Mouse (Mus musculus): ENCODE results near the gene Bdkrb1.
A peak's percentile ranks its signal among the peaks of the same experiment; 100 is the strongest.

Gene Bdkrb1

DNA sequence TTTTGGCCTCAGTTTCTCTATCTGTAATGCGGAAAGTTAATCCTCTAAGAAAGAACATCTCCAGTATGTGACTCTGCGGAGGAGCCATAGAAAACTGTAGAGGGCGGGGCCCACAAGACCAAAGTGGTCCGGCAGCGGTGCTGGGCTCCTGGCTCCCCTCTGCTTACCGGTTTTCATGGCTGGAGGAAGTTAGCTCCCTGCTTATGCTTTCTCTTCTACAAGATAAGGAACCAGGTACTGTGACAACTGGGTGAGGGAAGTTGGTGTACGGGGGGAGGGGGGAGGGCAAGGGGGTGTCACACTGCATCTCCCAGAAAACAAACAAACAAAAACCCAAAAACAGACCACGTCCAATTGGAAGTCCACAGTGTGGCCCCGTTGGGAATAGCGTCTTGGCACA is 4.4 kb upstream of the Bdkrb1 start:
- no peak for DNase-seq (ENCODE audit: extremely low spot score)

DNA sequence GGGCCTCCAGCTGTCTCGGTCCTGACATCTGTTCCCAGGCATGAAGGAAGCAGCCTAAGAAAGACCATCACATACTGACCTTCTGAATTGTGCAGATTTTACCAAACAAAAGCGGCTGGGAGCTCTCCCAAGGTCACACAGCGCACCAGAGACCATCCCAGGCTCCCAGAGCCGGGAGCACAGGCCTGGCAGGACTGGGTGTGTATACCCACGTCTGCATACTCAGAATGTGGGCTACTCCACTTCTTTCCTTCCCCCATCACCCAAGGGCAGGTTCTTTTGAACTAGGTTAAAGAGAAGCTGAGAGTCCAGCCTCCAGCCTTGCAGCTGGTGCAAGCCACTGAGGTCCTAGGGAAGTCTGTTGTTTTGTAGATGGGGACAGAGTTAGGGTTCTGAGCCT is 3.8 kb upstream of the Bdkrb1 start:
- no peak for DNase-seq (ENCODE audit: extremely low spot score)

DNA sequence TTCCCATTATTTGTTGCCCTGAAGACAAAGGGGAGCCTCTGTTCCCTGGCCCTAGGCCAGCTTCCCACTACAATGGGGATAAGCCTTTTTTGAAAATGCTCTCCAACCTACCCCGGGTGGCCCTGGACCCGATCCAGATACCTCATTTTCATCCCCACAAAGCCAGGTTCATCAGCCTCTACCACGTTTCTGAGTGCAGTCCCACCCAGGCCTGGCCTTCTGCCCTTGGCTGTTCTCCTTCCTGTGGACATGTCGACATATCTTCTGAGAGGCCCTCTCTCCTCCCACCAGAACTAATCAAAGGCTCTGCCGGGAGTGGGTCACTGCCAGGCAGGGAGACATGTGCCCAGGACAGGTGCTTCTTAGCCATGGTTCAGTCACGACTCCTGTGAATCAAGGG is 1.3 kb upstream of the Bdkrb1 start:
- DNase-seq (ENCODE audit: extremely low spot score), result no peak

DNA sequence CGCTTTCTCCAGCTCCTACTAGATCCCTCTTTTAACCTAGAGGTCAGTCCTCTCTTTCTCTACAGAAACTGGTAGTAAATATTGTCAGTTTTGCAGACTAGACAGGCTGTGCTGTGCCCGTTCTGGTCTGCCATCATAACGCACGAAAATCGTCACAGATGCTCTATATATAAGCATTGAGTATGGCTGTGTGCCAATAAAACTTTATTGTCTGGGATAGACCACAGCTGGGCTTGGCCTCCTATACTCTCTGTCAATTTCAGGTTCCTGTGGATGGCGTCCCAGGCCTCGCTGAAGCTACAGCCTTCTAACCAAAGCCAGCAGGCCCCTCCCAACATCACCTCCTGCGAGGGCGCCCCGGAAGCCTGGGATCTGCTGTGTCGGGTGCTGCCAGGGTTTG is 1.0 kb downstream of the Bdkrb1 start:
- DNase-seq (ENCODE audit: extremely low spot score), result no peak

DNA sequence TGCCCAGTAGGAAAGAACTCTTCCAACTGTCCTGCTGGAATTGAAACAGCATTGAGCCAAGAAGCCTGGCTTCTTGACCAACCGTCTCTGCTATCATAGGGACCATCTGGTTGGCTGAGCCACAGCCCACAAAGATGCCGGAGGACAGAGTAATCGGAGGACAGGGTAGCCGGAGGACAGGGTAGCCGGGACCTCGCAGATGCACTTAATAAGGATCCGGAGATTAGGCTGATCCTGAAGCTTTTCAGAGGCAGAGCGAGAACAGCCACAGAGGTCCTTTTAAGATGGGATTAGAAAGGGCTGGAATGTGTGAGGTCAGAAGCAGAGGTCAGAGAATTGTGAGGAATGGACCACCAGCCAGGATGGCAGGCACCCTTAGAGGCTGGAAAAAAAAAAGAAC is 2.3 kb downstream of the Bdkrb1 start:
- DNase-seq (ENCODE audit: extremely low spot score), result peak; percentile 48

DNA sequence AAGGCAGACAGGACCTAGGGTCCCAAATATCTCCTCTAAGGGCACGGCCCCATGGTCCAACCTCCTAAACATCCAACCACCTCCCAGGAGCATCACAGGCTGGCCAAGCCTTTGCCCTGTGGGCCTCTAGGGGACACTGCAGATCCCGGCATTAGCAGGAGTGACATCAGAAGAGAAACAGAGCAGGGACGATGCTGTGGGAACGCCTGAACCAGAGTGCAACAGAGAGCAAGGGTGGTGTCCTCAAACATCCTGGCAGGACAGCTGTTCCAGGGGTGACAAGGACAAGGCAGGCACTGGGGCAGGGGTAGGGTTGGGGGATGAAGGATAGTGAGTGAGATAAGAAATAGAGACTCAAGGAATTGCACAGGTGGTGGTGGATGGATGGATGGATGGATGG is 4.0 kb downstream of the Bdkrb1 start:
- no peak for DNase-seq (ENCODE audit: extremely low spot score)

DNA sequence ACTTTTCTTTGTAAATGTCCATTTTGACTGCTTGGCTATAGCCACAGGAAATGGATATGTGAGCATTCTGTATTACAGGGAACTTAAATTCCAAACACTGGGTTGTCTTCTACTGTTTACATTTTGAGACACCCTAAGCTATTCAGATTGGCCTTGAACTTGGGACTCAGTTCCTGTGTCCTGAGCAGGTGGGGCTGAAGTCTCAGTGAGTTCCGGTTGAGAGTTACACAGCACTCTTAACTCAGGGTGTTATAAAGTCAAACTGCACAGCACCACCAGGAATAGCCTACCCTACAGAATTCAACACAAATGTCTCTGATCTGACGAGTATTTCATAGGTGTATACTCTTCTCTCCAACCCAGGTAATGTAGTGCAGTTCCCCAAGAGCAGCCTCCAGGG is 8.2 kb downstream of the Bdkrb1 start:
- no peak for DNase-seq (ENCODE audit: extremely low spot score)

DNA sequence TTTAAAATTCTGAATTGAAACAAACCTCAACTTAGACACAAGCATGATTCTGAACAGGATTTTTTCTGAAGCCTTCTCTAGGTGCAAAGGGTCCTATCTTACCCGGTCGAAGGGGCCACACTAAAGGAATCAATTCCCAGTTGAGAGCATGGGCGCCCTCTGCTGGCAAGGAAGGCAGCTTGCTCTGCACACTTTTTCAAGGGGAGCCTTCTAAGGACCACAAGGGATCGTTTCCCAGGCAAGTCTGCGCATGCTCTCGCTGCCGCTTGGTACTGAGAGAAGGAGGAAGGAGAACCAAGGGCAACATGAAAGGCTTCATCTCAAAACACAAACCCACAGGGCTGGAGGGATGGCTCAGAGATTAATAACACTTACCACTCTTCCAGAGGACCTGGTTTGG is 8.9 kb downstream of the Bdkrb1 start:
- DNase-seq (ENCODE audit: extremely low spot score), result peak; percentile 75

DNA sequence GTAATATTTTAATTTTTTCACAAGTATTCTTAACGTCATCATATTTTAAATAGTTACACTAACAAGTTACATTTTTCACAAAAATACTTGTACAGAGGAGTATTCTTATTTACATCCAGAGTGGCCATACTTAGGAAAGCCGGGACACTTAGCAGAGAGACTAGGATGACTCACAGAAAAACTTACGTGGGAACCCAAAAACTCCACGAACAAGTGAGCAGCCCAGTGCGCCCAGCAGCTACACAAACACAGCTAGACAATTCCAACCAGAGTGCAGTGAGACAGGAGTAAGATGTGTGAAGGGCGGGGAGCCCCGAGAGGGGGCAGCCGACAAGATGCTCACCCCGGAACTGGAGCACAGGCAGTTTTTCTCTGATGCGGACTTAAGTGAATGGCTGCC is 10.7 kb downstream of the Bdkrb1 start:
- no peak for DNase-seq (ENCODE audit: extremely low spot score)

DNA sequence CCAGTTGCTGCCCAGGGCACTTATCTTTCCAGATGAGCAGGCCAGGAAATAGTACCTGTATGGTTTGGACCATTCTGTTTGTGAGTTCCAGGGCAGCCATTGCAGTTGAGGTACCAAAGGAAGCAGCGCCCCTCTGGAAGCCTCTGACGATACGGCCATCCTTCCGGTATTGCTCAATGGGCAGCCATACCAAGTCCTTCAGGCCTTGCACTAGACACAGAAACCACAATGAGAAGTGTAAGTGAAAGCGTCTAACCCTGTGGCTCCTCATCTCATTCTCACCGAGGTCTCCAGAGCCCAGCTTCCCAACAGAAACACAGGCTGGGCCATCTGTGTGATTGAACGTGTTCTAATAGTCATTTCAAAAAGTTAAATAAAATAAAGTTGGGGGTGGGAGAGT is 19.2 kb downstream of the Bdkrb1 start:
- no peak for DNase-seq (ENCODE audit: extremely low spot score)

DNA sequence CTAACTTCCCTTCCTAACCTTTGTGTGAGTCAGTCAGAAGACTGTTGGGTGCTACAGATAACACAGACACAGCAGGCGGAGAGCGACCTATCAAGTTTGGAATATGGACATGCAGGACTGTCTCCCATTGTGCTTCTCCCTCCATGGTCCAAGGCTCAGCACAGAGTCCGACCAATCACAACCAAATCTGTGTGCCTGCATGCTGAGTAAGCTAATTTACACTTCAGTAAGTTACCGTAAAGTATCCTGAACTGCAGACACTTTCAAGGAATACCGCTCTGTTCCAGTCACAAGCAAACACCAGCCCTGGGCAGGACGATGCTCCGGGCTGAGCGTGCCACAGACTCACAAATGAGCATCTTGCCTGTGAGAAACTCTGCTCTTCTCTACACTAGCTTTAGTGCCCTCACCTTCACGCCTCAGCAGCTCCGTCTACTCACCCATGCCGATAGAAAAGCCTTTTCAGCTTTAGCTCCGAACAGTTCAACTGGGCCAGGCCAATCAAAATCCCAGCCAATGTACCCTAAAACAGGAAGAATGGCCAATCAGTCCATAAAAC is 20.2 kb downstream of the Bdkrb1 start:
- no peak for DNase-seq (ENCODE audit: extremely low spot score)

DNA sequence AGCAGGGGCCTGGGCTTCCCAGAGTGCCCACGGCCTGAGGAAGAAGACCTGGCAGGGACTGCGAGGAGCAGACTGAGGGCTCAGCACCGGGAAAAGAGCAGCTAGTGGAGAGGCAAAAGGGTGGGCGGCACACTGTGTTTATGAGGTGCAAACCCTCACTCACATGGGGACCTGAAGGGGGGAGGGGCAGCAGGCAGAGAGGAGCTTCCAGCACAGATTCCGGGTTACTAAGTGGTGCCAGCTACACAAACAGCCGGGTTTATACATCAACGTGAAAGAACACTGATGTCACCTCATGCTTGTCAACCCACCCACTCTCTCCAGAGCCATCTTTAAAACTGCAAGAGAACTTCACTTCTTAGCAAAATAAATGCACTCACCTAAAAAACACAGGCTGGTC is 22.9 kb downstream of the Bdkrb1 start:
- no peak for DNase-seq (ENCODE audit: extremely low spot score)

DNA sequence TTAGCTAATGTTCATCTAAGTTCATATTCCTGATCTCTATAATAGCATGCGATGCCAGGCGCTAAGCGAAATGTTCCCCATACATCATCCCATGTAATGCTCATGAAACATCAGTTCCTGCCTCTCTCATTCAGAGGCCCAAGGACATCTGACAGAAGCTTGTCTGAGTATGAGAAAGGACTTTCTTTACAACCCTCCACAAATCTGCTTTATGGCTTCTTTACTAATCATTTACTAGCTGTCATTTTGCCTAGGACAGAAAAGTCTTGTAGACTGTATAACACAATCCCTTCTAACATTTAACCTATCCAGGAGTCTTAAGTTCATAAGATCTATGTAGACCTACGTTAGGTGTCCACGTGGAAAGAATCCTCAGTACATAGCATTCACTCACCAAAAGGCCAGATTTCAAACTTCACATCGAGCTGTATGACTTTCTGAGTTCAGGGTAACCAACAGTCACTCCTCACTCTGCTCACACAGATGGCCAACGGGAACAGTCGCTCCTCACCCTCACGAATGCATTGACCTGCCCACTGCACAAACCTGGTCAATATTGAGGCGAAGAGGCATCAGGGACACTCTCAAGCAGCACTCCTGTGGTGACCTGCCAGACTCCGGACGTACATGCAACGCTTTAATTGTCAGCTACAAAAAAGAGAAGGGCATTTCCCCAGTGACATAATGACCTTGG is 31.6 kb downstream of the Bdkrb1 start:
- no peak for DNase-seq (ENCODE audit: extremely low spot score)

DNA sequence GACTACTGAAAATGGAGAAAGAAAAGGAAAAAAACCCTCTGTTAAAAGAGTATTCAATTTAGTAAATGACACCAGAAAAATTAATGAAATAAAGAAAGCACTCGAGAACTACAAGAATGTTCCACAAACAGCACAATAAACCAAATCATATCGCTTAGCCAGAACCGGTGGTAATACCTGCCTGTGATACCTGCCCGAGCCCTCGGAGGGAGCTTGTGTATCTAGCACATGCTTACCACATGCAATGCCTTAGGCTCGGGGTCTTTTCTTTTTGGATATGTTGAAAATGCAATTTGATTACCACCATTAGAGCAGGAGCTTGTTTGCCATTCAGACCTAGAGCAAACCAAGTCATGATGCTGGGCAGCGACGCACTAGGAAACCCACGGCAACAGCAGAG is 33.7 kb downstream of the Bdkrb1 start:
- DNase-seq (ENCODE audit: extremely low spot score), result no peak

DNA sequence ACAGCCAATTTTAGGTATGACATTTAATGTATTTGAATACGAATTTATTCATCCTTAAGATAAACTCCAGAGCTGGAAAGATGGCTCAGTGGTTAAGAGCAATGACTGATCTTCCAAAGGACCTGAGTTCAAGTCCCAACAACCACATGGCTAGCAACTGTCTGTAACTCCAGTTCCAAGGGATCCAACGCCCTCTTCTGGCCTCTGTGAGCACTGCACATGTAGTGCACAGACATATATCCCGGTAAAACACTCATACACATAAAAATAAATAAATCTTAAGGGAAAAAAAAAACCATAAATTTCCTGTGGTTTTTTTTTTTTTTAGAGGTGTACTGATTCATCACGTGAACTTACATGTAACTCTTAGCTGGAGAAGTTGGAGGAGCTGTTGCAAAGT is 34.7 kb downstream of the Bdkrb1 start:
- DNase-seq (ENCODE audit: extremely low spot score), result no peak

DNA sequence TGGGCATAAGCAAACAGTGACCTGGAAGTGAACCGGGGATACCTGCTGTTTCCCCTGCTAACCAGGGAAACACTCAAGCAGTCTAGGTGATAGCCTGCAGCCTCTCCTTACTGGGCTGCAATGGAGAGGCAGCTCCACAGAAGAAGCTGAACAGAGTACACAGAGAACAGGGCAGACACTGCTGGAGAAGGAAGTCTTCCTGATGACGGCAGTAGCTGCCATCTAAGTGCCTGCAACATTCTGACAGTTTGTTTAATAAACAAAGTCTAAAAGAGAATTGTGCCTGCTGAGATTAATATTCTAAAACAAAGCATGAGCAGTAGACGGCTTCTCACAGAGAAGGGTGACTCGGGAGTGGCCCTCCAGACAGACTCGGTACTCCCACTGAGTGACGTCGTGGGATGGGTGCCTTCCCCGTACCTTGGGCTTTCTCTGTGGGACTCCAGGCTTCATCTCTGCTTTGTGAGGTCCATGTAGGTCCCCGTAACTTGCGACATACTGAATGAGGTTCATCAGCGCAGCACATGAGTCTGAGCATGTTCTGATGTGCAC is 40.0 kb downstream of the Bdkrb1 start:
- no peak for DNase-seq (ENCODE audit: extremely low spot score)

Measured in embryo, embryonic 9.5 days (tissue).